Mouse (Mus musculus): Measurements from ENCODE around the gene Ankrd40. TPM values are rescaled to one million over a fixed set of nuclear protein-coding genes. Genes with fewer than 3 reads are reported as not detected.
A peak's percentile ranks its signal among the peaks of the same experiment; 100 is the strongest.

Ankrd40 gene
- polyA plus RNA-seq, 1 experiment from 2014 or later = 23.0 TPM

DNA sequence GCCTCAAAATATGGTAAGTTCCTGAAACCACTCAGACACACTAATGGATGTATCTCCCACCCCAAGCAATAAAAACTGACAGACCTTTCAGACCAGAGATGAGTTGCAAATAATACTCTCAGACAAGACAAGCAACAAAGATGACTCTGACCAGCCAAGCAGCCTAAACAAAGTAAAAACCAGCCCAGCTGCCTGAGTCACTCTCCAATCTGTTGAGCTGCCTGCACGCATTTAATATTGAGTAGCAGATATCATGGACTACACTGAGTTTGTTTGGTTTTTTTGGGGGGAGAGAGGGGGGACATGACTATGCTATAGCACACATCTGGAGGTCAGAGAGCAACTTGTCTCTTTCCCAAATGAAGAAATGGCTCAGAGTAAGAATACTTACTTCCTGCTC, 12.5 kb upstream of the Ankrd40 start:
- ATAC-seq = no peak
- whole genome bisulfite sequencing = 32% methylated on average over 1 of the region's 1 CpGs
- no peaks in the 10 kb centered on the region for H3K36me3 ChIP-seq
- H3K27ac ChIP-seq = no peak overlapping the region
- H3K9me3 ChIP-seq = no peaks in the 10 kb centered on the region
- no peak overlapping the region for H3K4me3 ChIP-seq (replicated peaks)
- H3K27me3 ChIP-seq (replicated peaks) = no peaks in the 10 kb centered on the region
- H3K4me2 ChIP-seq (replicated peaks) = no peak overlapping the region
- peaks cover 33% of the 10 kb centered on the region for H3K4me1 ChIP-seq (replicated peaks)
- H3K9ac ChIP-seq = no peak overlapping the region

DNA sequence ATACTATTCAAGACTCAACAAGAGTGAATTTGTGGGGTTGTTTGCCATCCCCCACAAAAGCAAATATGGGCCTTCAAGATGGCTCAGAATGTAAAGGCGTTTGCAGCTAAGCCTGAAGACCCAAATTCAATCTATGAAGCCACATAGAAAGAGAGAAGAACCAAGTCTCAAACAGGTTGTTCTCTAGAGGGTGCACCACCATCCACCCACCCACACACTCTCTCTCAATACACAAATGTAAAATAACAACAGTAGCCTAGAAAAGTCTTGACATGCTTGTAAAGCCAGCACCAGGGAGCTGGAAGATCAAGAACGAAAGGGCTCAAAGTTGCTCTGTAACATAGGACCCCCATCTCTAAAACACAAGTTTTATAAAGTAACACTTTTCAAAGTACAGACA, 11.3 kb upstream of the Ankrd40 start:
- Histone ChIP-seq H3K4me1 (replicated peaks) (peaks cover 33% of the 10 kb centered on the region), H3K27ac (no peak overlapping the region), H3K4me3 (replicated peaks) (no peak overlapping the region), H3K9me3 (no peaks in the 10 kb centered on the region), H3K27me3 (replicated peaks) (no peaks in the 10 kb centered on the region), H3K9ac (no peak overlapping the region), H3K4me2 (replicated peaks) (no peak overlapping the region), H3K36me3 (no peaks in the 10 kb centered on the region)
- WGBS = 63% methylated on average over 2 of the region's 2 CpGs
- no peak for ATAC-seq

- ATAC-seq = no peak
- 54% methylated on average over 1 of the region's 1 CpGs for WGBS
- H3K4me1 ChIP-seq (replicated peaks) = peaks cover 33% of the 10 kb centered on the region
- H3K36me3 ChIP-seq = no peaks in the 10 kb centered on the region
- no peak overlapping the region for H3K4me3 ChIP-seq (replicated peaks)
- no peaks in the 10 kb centered on the region for H3K9me3 ChIP-seq
- H3K27ac ChIP-seq = no peak overlapping the region
- H3K27me3 ChIP-seq (replicated peaks) = no peaks in the 10 kb centered on the region
- H3K4me2 ChIP-seq (replicated peaks) = no peak overlapping the region
- H3K9ac ChIP-seq = no peak overlapping the region
These were observed 10.8 kb upstream of the Ankrd40 start for GRCm38 (mm10) chr11:94317014-94317413.

- no peak for ATAC-seq
- 48% methylated on average over 4 of the region's 4 CpGs for WGBS
- H3K9me3 ChIP-seq = no peaks in the 10 kb centered on the region
- no peaks in the 10 kb centered on the region for H3K36me3 ChIP-seq
- no peak overlapping the region for H3K4me3 ChIP-seq (replicated peaks)
- H3K27ac ChIP-seq = no peak overlapping the region
- H3K27me3 ChIP-seq (replicated peaks) = no peaks in the 10 kb centered on the region
- H3K4me1 ChIP-seq (replicated peaks) = peaks cover 31% of the 10 kb centered on the region
- H3K9ac ChIP-seq = no peak overlapping the region
- H3K4me2 ChIP-seq (replicated peaks) = no peak overlapping the region
These were observed 10.3 kb upstream of the Ankrd40 start for GRCm38 (mm10) chr11:94317515-94317914.

- 85% methylated on average over 5 of the region's 5 CpGs for WGBS
- Histone ChIP-seq H3K27ac (no peak overlapping the region), H3K4me3 (replicated peaks) (no peak overlapping the region), H3K36me3 (no peaks in the 10 kb centered on the region), H3K4me2 (replicated peaks) (no peak overlapping the region), H3K27me3 (replicated peaks) (no peaks in the 10 kb centered on the region), H3K4me1 (replicated peaks) (peaks cover 28% of the 10 kb centered on the region), H3K9ac (no peak overlapping the region), H3K9me3 (no peaks in the 10 kb centered on the region)
- ATAC-seq = no peak
These were observed 9.7 kb upstream of the Ankrd40 start for GRCm38 (mm10) chr11:94318056-94318455.

DNA sequence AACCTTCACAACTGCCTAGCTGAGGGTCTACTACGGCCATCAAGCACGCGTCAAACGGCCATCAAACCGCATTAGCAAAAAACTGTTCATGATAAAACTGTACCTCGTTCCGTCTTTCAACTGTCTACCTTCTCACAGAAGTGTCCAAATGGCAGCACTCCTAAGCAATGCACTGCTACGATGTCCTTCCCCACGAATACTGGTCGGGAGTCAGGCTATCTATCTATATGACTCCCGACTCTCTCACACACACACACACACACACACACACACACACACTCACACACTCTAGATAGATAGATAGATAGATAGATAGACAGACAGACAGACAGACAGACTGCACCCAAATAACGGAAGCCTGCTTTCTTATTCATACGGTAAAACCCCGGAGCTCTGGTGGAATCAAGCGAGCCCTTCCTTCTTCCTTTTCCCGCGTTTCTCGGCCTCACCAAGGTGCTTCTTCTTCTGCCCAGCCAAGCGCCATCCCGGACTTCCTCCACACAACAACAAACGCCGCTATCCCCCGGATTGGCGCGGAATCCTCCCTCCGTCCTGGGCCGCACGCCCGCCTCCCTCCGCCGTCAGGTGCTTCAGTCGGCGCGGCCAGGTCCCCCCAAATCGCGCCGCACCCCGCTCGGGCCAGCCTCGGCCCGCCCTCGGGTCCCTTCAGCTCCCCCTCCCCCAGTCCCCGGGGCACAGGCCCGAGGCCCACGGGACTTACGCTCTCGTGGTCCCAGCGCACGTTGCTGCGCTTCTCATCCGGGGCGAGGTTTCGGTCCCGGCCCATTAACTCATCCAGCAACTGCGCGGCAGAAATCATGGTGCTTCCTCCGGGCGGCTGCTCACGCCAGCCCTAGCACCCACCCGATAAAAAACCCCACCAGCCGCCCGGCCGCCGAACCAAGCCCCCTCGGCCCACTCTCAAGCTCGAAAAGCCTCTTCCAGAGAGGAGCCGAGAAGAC, 6.6 kb upstream of the Ankrd40 start:
- no peaks in the 10 kb centered on the region for H3K27me3 ChIP-seq (replicated peaks)
- peak overlapping the region; percentile 100 for H3K4me3 ChIP-seq (replicated peaks)
- peak; percentile 71 for ATAC-seq
- H3K4me1 ChIP-seq (replicated peaks) = peaks cover 15% of the 10 kb centered on the region
- H3K27ac ChIP-seq = peak overlapping the region; percentile 97
- WGBS = under 1% methylated on average over 67 of the region's 67 CpGs
- H3K36me3 ChIP-seq = no peaks in the 10 kb centered on the region
- peak overlapping the region; percentile 65 for H3K4me2 ChIP-seq (replicated peaks)
- H3K9ac ChIP-seq = peak overlapping the region; percentile 100
- H3K9me3 ChIP-seq = no peaks in the 10 kb centered on the region

DNA sequence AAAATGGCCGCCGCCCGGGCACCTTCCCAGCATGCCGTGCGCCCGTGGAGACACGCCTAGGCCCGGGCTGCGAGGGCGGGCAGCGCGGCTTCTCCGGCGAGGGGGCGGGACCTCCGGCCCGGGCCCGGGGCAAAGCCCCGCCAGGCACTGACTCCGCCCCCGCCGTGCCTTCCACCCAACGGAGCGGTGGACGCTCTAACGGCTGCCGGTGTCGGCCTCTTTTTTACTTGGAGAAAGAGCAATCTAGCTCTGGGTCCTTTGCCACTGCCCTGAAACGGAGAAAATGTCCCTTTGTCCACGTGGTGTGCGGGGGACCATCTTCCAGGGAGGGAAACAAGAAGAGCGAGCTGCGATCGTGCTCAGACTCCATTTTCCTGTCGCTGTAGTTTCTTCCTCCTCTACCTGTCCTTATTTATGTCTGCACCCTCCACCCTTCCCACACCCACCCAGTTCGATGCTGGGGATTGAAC, 5.8 kb upstream of the Ankrd40 start, which contains the start of gene Luc7l3:
Gene Luc7l3, minus strand, starts transcription at position 58 of the 470 bp plus-strand sequence.
- no peaks in the 10 kb centered on the region for H3K9me3 ChIP-seq
- peak; percentile 97 for ATAC-seq
- peak within 1 kb of the TSS; percentile 100 for H3K9ac ChIP-seq
- peak within 1 kb of the TSS; percentile 97 for H3K27ac ChIP-seq
- peak within 1 kb of the TSS; percentile 65 for H3K4me2 ChIP-seq (replicated peaks)
- H3K27me3 ChIP-seq (replicated peaks) = no peaks in the 10 kb centered on the region
- H3K4me1 ChIP-seq (replicated peaks) = peaks cover 15% of the 10 kb centered on the region
- H3K4me3 ChIP-seq (replicated peaks) = peak within 1 kb of the TSS; percentile 100
- H3K36me3 ChIP-seq = no peaks in the 10 kb centered on the region
- 0% methylated on average over 36 of the region's 36 CpGs for WGBS

- 30% methylated on average over 5 of the region's 5 CpGs for WGBS
- H3K36me3 ChIP-seq = no peaks in the 10 kb centered on the region
- peaks cover 14% of the 10 kb centered on the region for H3K4me1 ChIP-seq (replicated peaks)
- H3K4me3 ChIP-seq (replicated peaks) = peak overlapping the region; percentile 100
- peak overlapping the region; percentile 61 for H3K4me2 ChIP-seq (replicated peaks)
- peak overlapping the region; percentile 97 for H3K27ac ChIP-seq
- H3K9ac ChIP-seq = peak overlapping the region; percentile 100
- H3K9me3 ChIP-seq = no peaks in the 10 kb centered on the region
- no peak for ATAC-seq
- H3K27me3 ChIP-seq (replicated peaks) = no peaks in the 10 kb centered on the region
These were observed 5.2 kb upstream of the Ankrd40 start for GRCm38 (mm10) chr11:94322636-94323035.

DNA sequence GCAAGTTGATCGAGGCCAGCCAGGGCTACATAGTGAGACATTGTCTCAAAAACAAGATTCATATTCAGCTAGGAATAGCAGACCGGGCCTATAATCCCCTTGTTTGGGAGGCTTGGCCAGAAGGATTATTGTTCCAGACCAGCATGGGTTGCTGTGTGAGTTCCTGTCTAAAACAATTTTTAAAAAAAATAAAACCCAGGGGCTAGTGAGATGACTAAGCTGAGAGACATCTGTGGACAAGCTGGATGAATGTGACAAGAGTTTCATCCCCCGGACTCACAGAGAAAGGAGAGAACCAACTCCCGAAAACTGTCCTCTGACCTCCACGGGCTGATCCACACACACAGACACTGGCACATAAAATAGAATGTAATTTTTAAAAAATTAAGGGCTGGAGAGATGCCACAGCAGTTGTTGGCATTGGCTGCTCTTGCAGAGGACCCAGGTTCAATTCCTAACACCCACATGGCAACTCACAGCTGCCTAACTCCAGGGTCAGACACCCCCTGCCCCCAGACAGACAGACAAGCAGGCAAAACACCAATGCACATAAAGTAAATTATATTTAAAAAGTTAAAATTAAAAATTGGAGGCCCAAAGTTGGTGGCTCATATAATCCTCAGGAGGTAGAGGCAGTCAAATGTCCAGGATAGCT, 4.4 kb upstream of the Ankrd40 start:
- no peak overlapping the region for H3K4me3 ChIP-seq (replicated peaks)
- no peak overlapping the region for H3K4me2 ChIP-seq (replicated peaks)
- 80% methylated on average over 5 of the region's 5 CpGs for WGBS
- no peak for ATAC-seq
- H3K36me3 ChIP-seq = no peaks in the 10 kb centered on the region
- H3K9ac ChIP-seq = no peak overlapping the region
- no peak overlapping the region for H3K27ac ChIP-seq
- H3K4me1 ChIP-seq (replicated peaks) = peaks cover 10% of the 10 kb centered on the region
- no peaks in the 10 kb centered on the region for H3K9me3 ChIP-seq
- H3K27me3 ChIP-seq (replicated peaks) = no peaks in the 10 kb centered on the region

GRCm38 (mm10) chr11:94324618-94325017, 3.2 kb upstream of the Ankrd40 start:
- H3K9me3 ChIP-seq = no peaks in the 10 kb centered on the region
- WGBS = 90% methylated on average over 5 of the region's 5 CpGs
- no peaks in the 10 kb centered on the region for H3K27me3 ChIP-seq (replicated peaks)
- H3K36me3 ChIP-seq = no peaks in the 10 kb centered on the region
- H3K4me3 ChIP-seq (replicated peaks) = no peak overlapping the region
- H3K4me2 ChIP-seq (replicated peaks) = no peak overlapping the region
- no peak overlapping the region for H3K27ac ChIP-seq
- no peak for ATAC-seq
- peaks cover 11% of the 10 kb centered on the region for H3K4me1 ChIP-seq (replicated peaks)
- H3K9ac ChIP-seq = no peak overlapping the region

GRCm38 (mm10) chr11:94326961-94327411, 815 bp upstream of the Ankrd40 start:
- Histone ChIP-seq H3K9ac (peak overlapping the region; percentile 34), H3K36me3 (no peaks in the 10 kb centered on the region), H3K4me1 (replicated peaks) (peaks cover 15% of the 10 kb centered on the region), H3K27me3 (replicated peaks) (no peaks in the 10 kb centered on the region), H3K4me2 (replicated peaks) (peak overlapping the region; percentile 77), H3K4me3 (replicated peaks) (peak overlapping the region; percentile 18), H3K9me3 (no peaks in the 10 kb centered on the region), H3K27ac (peak overlapping the region; percentile 98)
- ATAC-seq = no peak
- 4% methylated on average over 10 of the region's 10 CpGs for WGBS

- H3K9me3 ChIP-seq = no peaks in the 10 kb centered on the region
- H3K9ac ChIP-seq = peak overlapping the region; percentile 93
- no peaks in the 10 kb centered on the region for H3K36me3 ChIP-seq
- ATAC-seq = no peak; the same call in 1 of the 2 replicates
- peak overlapping the region; percentile 98 for H3K27ac ChIP-seq
- whole genome bisulfite sequencing = 3% methylated on average over 10 of the region's 10 CpGs
- no peaks in the 10 kb centered on the region for H3K27me3 ChIP-seq (replicated peaks)
- peak overlapping the region; percentile 78 for H3K4me3 ChIP-seq (replicated peaks)
- H3K4me1 ChIP-seq (replicated peaks) = peaks cover 15% of the 10 kb centered on the region
- peak overlapping the region; percentile 77 for H3K4me2 ChIP-seq (replicated peaks)
These were observed 834 bp downstream of the Ankrd40 start for GRCm38 (mm10) chr11:94328644-94329025.

Data from intestine, embryonic 15.5 days (tissue).